Mouse (Mus musculus) CD8-positive naive resting alpha-beta T cell, adult 2 months (primary cell): ENCODE results near the gene C1qtnf1.

Experiments used
- DNase-seq, 2 experiments: peaks; one replicate each; pipeline ENCODE4 v3.0.0; 2022; ENCODE audit warnings: low read depth in 2 of 2, low spot score in 2 of 2

Gene C1qtnf1

GRCm38 (mm10) chr11:118410073-118410444 is 17.9 kb upstream of the C1qtnf1 start:
- no peak for DNase-seq

- DNase-seq = no peak
Observed at GRCm38 (mm10) chr11:118410479-118410878, 17.5 kb upstream of the C1qtnf1 start.

- DNase-seq = no peak
Observed at GRCm38 (mm10) chr11:118411271-118411670, 16.7 kb upstream of the C1qtnf1 start.

GRCm38 (mm10) chr11:118412601-118413000 is 15.4 kb upstream of the C1qtnf1 start:
- DNase-seq = no peak

- no peak for DNase-seq
Observed at GRCm38 (mm10) chr11:118413055-118413454, 14.9 kb upstream of the C1qtnf1 start.

GRCm38 (mm10) chr11:118414270-118414669 is 13.7 kb upstream of the C1qtnf1 start:
- no peak for DNase-seq

DNA sequence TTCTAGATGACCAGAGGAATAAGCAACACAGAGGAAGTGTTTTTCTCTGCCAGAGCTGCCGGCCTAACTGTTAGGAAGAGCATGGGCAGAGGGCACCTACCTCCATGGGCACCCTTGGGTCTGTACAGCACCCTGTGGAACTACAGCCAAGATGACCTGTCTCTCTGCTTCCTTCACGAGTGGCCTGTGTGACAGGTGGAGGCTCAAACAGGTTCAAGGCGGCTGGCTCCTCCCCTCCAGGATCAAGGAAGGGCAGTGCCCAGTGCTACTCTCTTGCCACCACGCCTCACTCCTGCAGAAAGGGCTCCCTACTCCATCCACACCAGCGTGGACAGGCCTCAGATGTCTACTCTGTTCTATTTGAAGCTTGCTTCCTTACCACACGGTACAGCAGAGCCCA is 12.4 kb upstream of the C1qtnf1 start:
- DNase-seq = no peak

DNA sequence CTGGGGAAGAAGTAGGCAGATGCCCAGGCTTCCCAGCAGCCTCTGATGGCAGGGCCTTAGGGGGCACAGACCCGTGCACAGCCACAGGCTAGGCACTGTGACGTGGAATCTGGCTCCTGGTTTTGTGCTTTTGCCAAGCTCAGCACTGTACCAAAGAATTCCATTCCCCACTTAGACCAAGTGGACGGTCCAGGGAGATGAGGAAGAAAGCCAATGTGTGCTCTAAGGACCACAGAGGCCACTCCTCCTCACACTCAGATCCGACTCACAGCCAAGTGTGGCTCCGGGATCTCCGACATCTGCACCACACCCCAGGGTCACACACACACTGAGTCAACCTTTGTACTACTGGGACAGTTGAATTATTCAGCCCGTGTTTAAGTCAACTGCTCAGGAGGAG is 12.0 kb upstream of the C1qtnf1 start:
- no peak for DNase-seq

GRCm38 (mm10) chr11:118417496-118417895 is 10.5 kb upstream of the C1qtnf1 start:
- DNase-seq = no peak

GRCm38 (mm10) chr11:118418442-118418833 is 9.6 kb upstream of the C1qtnf1 start:
- DNase-seq = no peak

DNA sequence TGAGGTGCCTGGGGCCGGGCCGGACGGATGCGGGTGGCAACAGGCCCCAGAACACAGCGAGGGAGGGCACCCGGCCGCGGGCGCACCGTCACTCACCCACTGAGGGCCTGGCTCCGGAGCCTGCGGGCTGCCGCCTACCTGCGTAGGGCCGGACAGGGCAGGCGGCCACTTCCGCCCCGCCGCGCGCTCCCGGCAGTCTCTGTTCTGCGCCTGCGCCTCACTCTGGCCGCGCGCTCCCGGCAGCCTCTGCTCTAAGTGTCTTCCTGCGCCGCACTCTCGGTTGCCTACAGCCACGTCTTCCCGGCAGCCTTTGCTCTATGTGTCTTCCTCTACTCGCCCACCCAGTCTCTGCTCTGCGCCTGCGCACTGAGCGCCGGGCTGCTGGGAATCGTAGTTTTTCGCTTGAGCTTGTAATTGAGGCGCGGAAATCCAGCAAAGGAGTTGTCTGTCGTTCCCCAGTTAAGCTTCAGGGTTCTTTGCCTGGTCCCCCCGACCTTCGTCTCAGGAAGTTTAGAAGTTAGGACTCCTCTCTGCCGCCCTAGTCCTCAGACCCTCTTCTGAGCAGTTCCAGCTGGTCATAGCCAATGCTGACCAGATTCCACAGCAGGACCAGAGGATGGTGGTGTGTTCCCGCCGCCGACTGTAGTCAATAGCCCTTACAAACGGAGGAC is 9.0 kb upstream of the C1qtnf1 start, which contains the start of gene Cant1:
TSS of gene Cant1 (minus strand) at position 253 of the 671 bp plus-strand sequence.
- DNase-seq = peak; percentile 94

GRCm38 (mm10) chr11:118420261-118420660 is 7.7 kb upstream of the C1qtnf1 start:
- DNase-seq = no peak

DNA sequence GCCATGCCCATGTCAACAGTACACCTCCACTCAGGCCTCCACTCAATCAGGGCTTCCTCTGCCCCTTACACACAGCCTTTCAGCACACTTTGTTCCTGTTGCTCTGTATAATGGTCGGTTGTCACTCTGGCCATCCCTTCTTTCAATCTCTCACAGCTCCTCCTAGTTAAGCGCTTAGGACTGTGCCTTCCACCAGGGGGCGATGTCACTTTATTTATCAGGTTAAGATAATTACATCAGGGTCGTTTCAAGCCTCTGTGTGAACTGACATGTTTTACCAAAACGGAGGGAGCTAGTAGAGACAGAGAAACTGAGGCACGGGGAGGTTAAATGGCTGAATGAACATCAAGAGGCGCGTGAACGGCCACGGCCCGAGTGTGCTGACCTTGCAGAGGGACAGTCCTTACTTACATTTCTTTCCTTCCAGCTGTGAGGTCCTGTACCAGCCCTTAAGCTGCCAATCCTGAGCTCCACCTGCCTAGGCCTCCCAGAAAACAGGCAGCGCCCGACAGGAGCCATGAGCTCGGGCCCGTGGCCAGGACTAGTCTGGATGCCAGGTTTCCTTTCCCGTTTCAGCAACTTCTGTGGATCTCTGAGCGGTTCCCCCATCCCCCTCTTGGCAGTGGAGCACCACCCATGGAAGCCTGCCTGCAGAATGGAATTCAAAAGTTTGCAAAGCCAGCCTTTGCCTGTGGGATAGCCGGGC is 4.6 kb upstream of the C1qtnf1 start:
- DNase-seq = peak; percentile 74 to 82

DNA sequence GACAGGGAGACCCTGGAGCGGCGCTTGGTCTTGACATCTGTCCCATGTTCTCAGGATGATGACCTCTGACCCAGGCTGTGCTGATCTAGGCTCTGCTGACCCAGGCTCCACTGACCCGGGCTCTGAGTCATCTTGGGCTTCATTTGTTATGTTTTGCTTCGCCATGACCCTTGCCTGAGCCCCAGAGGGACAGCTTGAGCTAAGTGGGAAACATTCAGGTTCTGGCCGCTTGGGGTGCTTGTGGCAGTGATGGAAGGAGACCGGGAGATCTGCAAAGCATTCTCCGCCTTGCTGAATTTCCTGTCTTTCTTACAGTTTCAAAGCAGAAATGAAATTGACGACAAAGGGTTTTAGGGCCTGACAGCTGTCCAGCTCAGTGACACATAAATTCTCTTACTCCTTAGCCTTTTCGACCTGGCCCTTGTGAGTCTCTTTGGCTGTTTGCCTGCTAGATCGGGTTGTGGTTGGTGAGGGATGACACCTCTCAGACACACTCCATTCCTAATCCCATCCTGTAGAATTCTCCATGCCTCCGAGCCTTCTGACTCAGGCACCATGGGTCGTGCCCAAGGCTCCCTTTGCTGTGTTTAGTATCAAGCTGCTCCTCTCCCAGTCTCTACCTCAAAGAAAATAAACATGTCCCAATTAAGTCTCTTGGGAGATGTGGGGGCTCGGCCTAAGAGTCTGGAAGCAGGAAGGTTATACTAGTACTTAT is 3.2 kb upstream of the C1qtnf1 start:
- DNase-seq = no peak

DNA sequence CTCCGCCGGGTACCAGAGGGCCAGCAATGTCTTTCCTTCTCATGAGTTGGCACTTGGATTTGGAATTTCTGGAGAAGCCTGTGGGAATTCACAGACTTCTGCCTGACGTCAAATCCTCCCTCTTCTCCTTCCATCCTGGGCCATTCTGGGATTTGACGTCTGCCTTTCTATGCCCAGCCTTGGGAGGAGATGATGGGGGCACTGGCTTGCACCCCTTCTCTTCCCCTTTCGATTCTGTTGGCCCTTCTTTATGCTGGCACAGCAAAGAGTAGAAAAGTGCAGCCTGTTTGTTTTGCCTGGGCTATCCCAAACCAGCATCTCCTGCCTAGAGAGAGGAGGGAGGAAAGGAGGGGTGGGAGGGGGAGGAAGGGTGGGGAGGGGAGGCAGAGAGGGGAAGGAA is 1.2 kb upstream of the C1qtnf1 start:
- no peak for DNase-seq

- no peak for DNase-seq
Observed at GRCm38 (mm10) chr11:118427266-118427779, 680 bp upstream of the C1qtnf1 start.

DNA sequence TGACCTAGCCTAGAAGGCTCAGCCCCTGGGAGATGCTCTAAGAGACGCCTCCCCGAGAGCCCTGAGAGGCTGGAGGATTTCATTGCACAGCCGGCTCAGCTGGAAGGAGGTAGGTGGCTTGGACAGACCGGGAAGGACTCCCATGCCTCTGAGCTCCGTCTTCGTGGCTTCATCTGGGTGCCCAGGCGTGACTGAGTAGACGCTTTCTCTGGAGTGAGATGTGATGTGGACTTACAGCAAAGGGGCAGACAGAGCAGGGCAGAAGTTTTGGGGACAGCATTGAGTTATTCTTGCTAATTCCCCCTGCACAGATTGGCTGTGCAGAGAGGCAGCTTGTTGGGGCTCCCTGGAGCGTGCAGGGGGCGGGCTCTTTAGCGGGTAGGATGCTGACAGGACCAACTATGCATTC is 461 bp downstream of the C1qtnf1 start:
- DNase-seq = no peak

DNA sequence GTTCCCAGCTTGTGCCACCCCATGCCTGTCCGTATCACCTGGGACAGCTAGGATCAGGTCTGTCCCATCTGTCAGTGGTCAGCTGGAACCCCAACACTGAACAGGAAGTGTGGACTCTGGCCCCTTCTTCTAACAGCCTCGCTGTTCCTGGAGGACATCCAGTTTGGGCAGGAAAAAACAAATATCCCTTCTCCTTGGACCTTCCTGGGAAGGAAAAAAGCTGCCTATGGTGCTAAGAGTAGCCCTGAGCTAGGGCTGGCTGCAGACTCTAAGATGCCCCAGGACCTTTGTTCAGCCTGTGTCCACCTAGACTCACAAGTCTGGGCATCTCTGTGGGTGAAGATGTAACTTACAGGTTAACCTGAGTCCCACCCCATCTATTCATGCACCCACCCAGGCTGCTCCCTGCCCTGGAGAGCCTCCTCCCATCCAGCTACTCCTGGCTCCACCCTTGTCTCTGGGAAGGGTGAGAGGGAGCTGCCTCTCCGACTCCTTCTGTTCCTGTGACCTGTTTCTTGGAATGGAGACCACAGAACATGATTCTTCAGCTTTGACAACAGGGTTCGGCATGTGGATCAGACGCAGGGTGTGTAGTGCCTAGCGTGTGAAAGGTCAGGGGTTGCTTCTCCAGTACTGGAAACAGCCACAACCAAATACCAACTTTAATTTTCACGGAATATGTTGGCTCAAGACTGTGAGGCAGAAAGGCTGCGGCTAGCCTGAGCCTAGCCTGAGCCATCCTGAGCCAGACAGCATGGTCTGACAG is 1.1 kb downstream of the C1qtnf1 start:
- DNase-seq = no peak

- DNase-seq = no peak
Observed at GRCm38 (mm10) chr11:118430291-118430885, 2.4 kb downstream of the C1qtnf1 start.

GRCm38 (mm10) chr11:118431100-118431948 is 3.3 kb downstream of the C1qtnf1 start:
- no peak for DNase-seq
